39 mouse cellular contexts compared by ENCODE assay signal in genomic region chr4:35131592-35131991, GRCm38 (mm10). TPM values are rescaled to one million over a fixed set of nuclear protein-coding genes. Genes with fewer than 3 reads are reported as not detected.
A peak's percentile ranks its signal among the peaks of the same experiment; 100 is the strongest.
DNase-seq lines count a peak whose midpoint lies in the region; ATAC-seq and TF ChIP-seq lines count a peak whose summit lies in the region.
"Had no signal": no experiment of that assay in that cellular context is flagged by ENCODE, and none has a peak within 500 bp of the region (broad histone marks: within the 10 kb centered on the region; RNA-seq: fewer than 3 reads in every experiment).

No protein-coding gene starts in this region.

- no peaks in the 10 kb centered on the region for H3K9me3 ChIP-seq in CH12.LX (replicated peaks; ENCODE audit: low read length)
- no peaks in the 10 kb centered on the region for H3K9me3 ChIP-seq in forebrain, embryonic 14.5 days (replicated peaks; ENCODE audit: control insufficient read depth, low read length)
- H3K9me3 ChIP-seq: embryonic facial prominence, embryonic 12.5 days; heart, embryonic 10.5 days; heart, embryonic 15.5 days; kidney, embryonic 15.5 days; limb, embryonic 13.5 days; lung, embryonic 15.5 days; neural tube, embryonic 12.5 days; stomach, embryonic 15.5 days had no signal

- TF ChIP-seq EP300 in CH12.LX (IDR thresholded peaks at IDR 0.05; ENCODE audit: low read length): peak; percentile 95

- dilution Hi-C loops in CH12.LX (cut with MboI; ENCODE audit: extremely low pct_ligation_motif_present, extremely low pct_unique_long_range_greater_than_20kb, low sequenced_read_pairs): no loop called here

- H3K9ac ChIP-seq in CH12.LX (ENCODE audit: insufficient read depth, low read depth): peak overlapping the region; percentile 43; the same call in 1 of the 2 replicates
- H3K9ac ChIP-seq in forebrain, embryonic 14.5 days (ENCODE audit: low read length): no peak overlapping the region
- H3K9ac ChIP-seq: embryonic facial prominence, embryonic 12.5 days; forebrain, postnatal 0 days; heart, embryonic 15.5 days; kidney, embryonic 15.5 days; limb, embryonic 13.5 days; lung, embryonic 15.5 days; neural tube, embryonic 12.5 days; stomach, embryonic 15.5 days had no signal

- 79% methylated on average over 4 of the region's 4 CpGs for WGBS in forebrain, embryonic 14.5 days

- peak overlapping the region in 1 of 3 experiments; percentile 17 for H3K4me3 ChIP-seq in CH12.LX (replicated peaks in 1 of 3; ENCODE audit: low read depth in 2 of 3, low read length in 2 of 3, poor library complexity in 1 of 3)
- H3K4me3 ChIP-seq in brown adipose tissue, adult 24 weeks (ENCODE audit: insufficient read depth, low read depth, low read length): no peak overlapping the region
- no peak overlapping the region for H3K4me3 ChIP-seq in forebrain, embryonic 14.5 days (ENCODE audit: low read depth, low read length)
- H3K4me3 ChIP-seq: embryonic facial prominence, embryonic 12.5 days; forebrain, embryonic 10.5 days; heart, embryonic 10.5 days; heart, embryonic 15.5 days; kidney, embryonic 15.5 days; limb, embryonic 13.5 days; lung, embryonic 15.5 days; myocyte; neural tube, embryonic 12.5 days; stomach, embryonic 15.5 days had no signal

- 0 out of 2 replicates have a peak, but pooled peaks have one; percentile 15 for ATAC-seq in monocyte, adult 5-6 weeks (replicated peaks; ENCODE audit: insufficient number of reproducible peaks, low FRiP score, low TSS enrichment, poor library complexity, severe bottlenecking)
- no peak for ATAC-seq in forebrain, embryonic 14.5 days
- ATAC-seq: forebrain, postnatal 0 days; hindbrain, postnatal 0 days; midbrain, embryonic 16.5 days; Patski had no signal

- no peak for TF ChIP-seq RAD21 in CH12.LX (IDR thresholded peaks at IDR 0.05; ENCODE audit: low read depth, low read length)

- peak overlapping the region; percentile 52 for H3K4me2 ChIP-seq in CH12.LX (ENCODE audit: insufficient read depth, low read depth, poor library complexity, severe bottlenecking)
- H3K4me2 ChIP-seq in forebrain, embryonic 14.5 days (ENCODE audit: low read length): no peak overlapping the region
- H3K4me2 ChIP-seq: embryonic facial prominence, embryonic 12.5 days; heart, embryonic 15.5 days; kidney, embryonic 15.5 days; limb, embryonic 13.5 days; liver, embryonic 11.5 days; lung, embryonic 15.5 days; neural tube, embryonic 12.5 days; stomach, embryonic 15.5 days had no signal

- no peak for TF ChIP-seq CTCF in CH12.LX (conservative IDR thresholded peaks at IDR 0.05 in 1 of 2, IDR thresholded peaks at IDR 0.05 in 1 of 2; ENCODE audit: low read depth in 2 of 2, low read length in 2 of 2)

- no peaks in the 10 kb centered on the region for H3K27me3 ChIP-seq in CH12.LX (replicated peaks)
- no peaks in the 10 kb centered on the region for H3K27me3 ChIP-seq in forebrain, embryonic 14.5 days (replicated peaks; ENCODE audit: control insufficient read depth, insufficient read depth, low read length)
- H3K27me3 ChIP-seq: embryonic facial prominence, embryonic 12.5 days; heart, embryonic 15.5 days; limb, embryonic 13.5 days; lung, embryonic 15.5 days; neural tube, embryonic 12.5 days; Patski; stomach, embryonic 15.5 days had no signal

- in situ Hi-C loops in CH12.LX (cut with MboI; ENCODE audit: low pct_ligation_motif_present, low pct_unique_long_range_greater_than_20kb, low sequenced_read_pairs): no loop called here

- DNase-seq in spleen, adult 18-20 months: peak; percentile 26 to 30
- DNase-seq in spleen, postnatal 14 days (ENCODE audit: low spot score in 2 of 2): no peak
- peak; percentile 86 for DNase-seq in CH12.LX (ENCODE audit: extremely low read depth)
- no peak for DNase-seq in right cerebral cortex, adult 18-20 months
- no peak for DNase-seq in layer of hippocampus, postnatal 25 days (ENCODE audit: extremely low spot score in 1 of 2, low spot score in 1 of 2)
- DNase-seq in forebrain, embryonic 14.5 days (ENCODE audit: low spot score): no peak
- DNase-seq: adrenal gland, postnatal 14 days; cerebellum, adult 2 months; cerebellum, postnatal 25 days; embryo, embryonic 11 days; forebrain, postnatal 0 days; kidney, adult 18-20 months; kidney, postnatal 25 days; lung, postnatal 36 days had no signal

- peak overlapping the region; percentile 98 for H3K27ac ChIP-seq in CH12.LX (ENCODE audit: insufficient read depth, low read depth)
- H3K27ac ChIP-seq in brown adipose tissue, adult 24 weeks (replicated peaks; ENCODE audit: low read depth, low read length): peak overlapping the region; percentile 39; the same call in 1 of the 2 replicates
- H3K27ac ChIP-seq in forebrain, embryonic 14.5 days (ENCODE audit: low read depth, low read length): no peak overlapping the region
- H3K27ac ChIP-seq: embryonic facial prominence, embryonic 12.5 days; forebrain, embryonic 10.5 days; heart, embryonic 10.5 days; heart, embryonic 15.5 days; hindbrain, postnatal 0 days; kidney, embryonic 15.5 days; limb, embryonic 13.5 days; neural tube, embryonic 12.5 days; stomach, embryonic 15.5 days had no signal

- 0 out of 2 replicates have a peak, but pooled peaks have one; percentile 12 for TF ChIP-seq POLR2A in CH12.LX (IDR thresholded peaks at IDR 0.05; ENCODE audit: low read depth, low read length)

- peaks cover 0 to 9% of the 10 kb centered on the region in 2 experiments for H3K36me3 ChIP-seq in CH12.LX (replicated peaks in 1 of 2; ENCODE audit: control insufficient read depth in 1 of 2, insufficient read depth in 1 of 2, low read length in 1 of 2)
- no peaks in the 10 kb centered on the region for H3K36me3 ChIP-seq in forebrain, embryonic 14.5 days (ENCODE audit: control insufficient read depth, insufficient read depth, low read length)
- H3K36me3 ChIP-seq: embryonic facial prominence, embryonic 12.5 days; heart, embryonic 10.5 days; heart, embryonic 15.5 days; kidney, embryonic 15.5 days; limb, embryonic 13.5 days; lung, embryonic 15.5 days; neural tube, embryonic 12.5 days; stomach, embryonic 15.5 days had no signal

- H3K79me2 ChIP-seq in CH12.LX (replicated peaks; ENCODE audit: control insufficient read depth, extremely low read depth, insufficient read depth, poor library complexity, severe bottlenecking): peaks cover 12% of the 10 kb centered on the region

- H3K4me1 ChIP-seq in CH12.LX (ENCODE audit: control insufficient read depth in 1 of 2, insufficient read depth in 2 of 2): peaks cover 33 to 87% of the 10 kb centered on the region in 2 experiments
- peaks cover 2% of the 10 kb centered on the region; the same call in 1 of the 2 replicates for H3K4me1 ChIP-seq in brown adipose tissue, adult 24 weeks (ENCODE audit: control insufficient read depth, insufficient read depth, insufficient read length, low read length)
- no peaks in the 10 kb centered on the region; the same call in 1 of the 2 replicates for H3K4me1 ChIP-seq in forebrain, embryonic 14.5 days (ENCODE audit: control insufficient read depth, insufficient read depth, low read length)
- H3K4me1 ChIP-seq: neural tube, embryonic 12.5 days had no signal

TF ChIP-seq in CH12.LX, 34 proteins besides CTCF, POLR2A, EP300 and RAD21:
- 0 out of 2 replicates have a peak, but pooled peaks have one; percentile 12 for TF ChIP-seq RCOR1 (conservative IDR thresholded peaks at IDR 0.05; ENCODE audit: low read depth, low read length)
- TF ChIP-seq TCF12 (IDR thresholded peaks at IDR 0.05; ENCODE audit: low read depth, low read length): peak; percentile 91
- no peak for TF ChIP-seq USF2 (conservative IDR thresholded peaks at IDR 0.05; ENCODE audit: low read depth, low read length)
- no peak for TF ChIP-seq GABPA (IDR thresholded peaks at IDR 0.05; ENCODE audit: insufficient replicate concordance, low read depth, low read length)
- TF ChIP-seq CHD1 (IDR thresholded peaks at IDR 0.05; ENCODE audit: low read depth, low read length): no peak; the same call in 1 of the 2 replicates
- peak; percentile 95 for TF ChIP-seq IRF4 (IDR thresholded peaks at IDR 0.05; ENCODE audit: low read depth, low read length)
- peak; percentile 39; the same call in 1 of the 2 replicates for TF ChIP-seq CHD2 (IDR thresholded peaks at IDR 0.05; ENCODE audit: low read length)
- peak; percentile 58; the same call in 1 of the 2 replicates for TF ChIP-seq JUND (conservative IDR thresholded peaks at IDR 0.05; ENCODE audit: low read depth, low read length)
- no peak for TF ChIP-seq UBTF (IDR thresholded peaks at IDR 0.05; ENCODE audit: low read depth, low read length)
- TF ChIP-seq MAFK (IDR thresholded peaks at IDR 0.05; ENCODE audit: insufficient replicate concordance, low read length): 0 out of 2 replicates have a peak, but pooled peaks have one; percentile 27
- peak; percentile 72 for TF ChIP-seq ETS1 (conservative IDR thresholded peaks at IDR 0.05; ENCODE audit: low read depth, low read length)
- no peak for TF ChIP-seq E2F4 (IDR thresholded peaks at IDR 0.05; ENCODE audit: insufficient replicate concordance, low read depth, low read length)
- peak; percentile 57 for TF ChIP-seq BHLHE40 (IDR thresholded peaks at IDR 0.05; ENCODE audit: low read depth, low read length)
- TF ChIP-seq MEF2A (IDR thresholded peaks at IDR 0.05; ENCODE audit: borderline replicate concordance, low read depth, low read length): peak; percentile 87

RNA-seq across cellular contexts. Expression of gene Ifnk, which starts 20.3 kb away (rescaled TPM):
- not detected in 2 replicates for total RNA-seq in CH12.LX (2012; rRNA removed)
- not detected in 2 replicates for total RNA-seq in CH12.LX (2014; rRNA removed)
- polyA plus RNA-seq in CH12.LX (2012; ENCODE audit: insufficient read length, low read depth): not detected in 2 replicates
- not detected in 2 replicates for polyA plus RNA-seq in brown adipose tissue, adult 24 weeks (2012; ENCODE audit: insufficient read depth, insufficient read length, missing spikeins)
- total RNA-seq in monocyte, adult 5-6 weeks (2017): 2.0 TPM in 1 of 3 replicates, not detected in the others
- not detected for total RNA-seq in layer of hippocampus, postnatal 25 days (2021)
- 0.38 TPM in 1 of 2 replicates, not detected in the other for polyA plus RNA-seq in forebrain, embryonic 14.5 days (2014; fragmentation: Nextera tagmentation; extraction: Ambion mirVana)
- total RNA-seq: adrenal gland, postnatal 14 days; forebrain, postnatal 0 days; gastrocnemius, adult 8-10 months; gastrocnemius, postnatal 4 days; heart, postnatal 25 days; hindbrain, postnatal 0 days; layer of hippocampus, adult 18-20 months; layer of hippocampus, postnatal 14 days; left cerebral cortex, adult 8-10 months; left cerebral cortex, postnatal 36 days; MEL had no signal
- polyA plus RNA-seq: brain, embryonic 14.5 days; cerebellum, adult 2 months; forebrain, postnatal 0 days; heart, embryonic 15.5 days; hindbrain, postnatal 0 days; kidney, embryonic 15.5 days; liver, embryonic 11.5 days; midbrain, embryonic 16.5 days; myocyte; neural tube, embryonic 12.5 days; Patski had no signal

RNA-seq across cellular contexts. Expression of gene Mob3b, which starts 25.7 kb away (rescaled TPM):
- total RNA-seq in CH12.LX (2012; rRNA removed) (9.4 and 11.7 TPM in 2 replicates), CH12.LX (2014; rRNA removed) (3.2 and 3.5 TPM in 2 replicates)
- polyA plus RNA-seq in CH12.LX (2012; ENCODE audit: insufficient read length, low read depth): 11.0 and 12.3 TPM in 2 replicates
- 3.3 and 3.5 TPM in 2 replicates for polyA plus RNA-seq in brown adipose tissue, adult 24 weeks (2012; ENCODE audit: insufficient read depth, insufficient read length, missing spikeins)
- total RNA-seq in monocyte, adult 5-6 weeks (2017): 9.4 to 22.8 TPM (median 14.8 TPM) in 3 replicates
- 1 to 10 TPM; 6.4 to 8.1 TPM for total RNA-seq in layer of hippocampus, postnatal 25 days (2021)
- polyA plus RNA-seq in forebrain, embryonic 14.5 days (2014; fragmentation: Nextera tagmentation; extraction: Ambion mirVana): 4.6 and 6.3 TPM in 2 replicates

Comparison
In these comparisons a context has a peak if more than half of its experiments do, and no peak if none do; other contexts are left out.
1. DNase-seq: peak in spleen, adult 18-20 months (2 of 2) and CH12.LX (single experiment); none in spleen, postnatal 14 days (0 of 2), right cerebral cortex, adult 18-20 months (single experiment), layer of hippocampus, postnatal 25 days (0 of 2) and forebrain, embryonic 14.5 days (single experiment).